In the genomic region with DNA sequence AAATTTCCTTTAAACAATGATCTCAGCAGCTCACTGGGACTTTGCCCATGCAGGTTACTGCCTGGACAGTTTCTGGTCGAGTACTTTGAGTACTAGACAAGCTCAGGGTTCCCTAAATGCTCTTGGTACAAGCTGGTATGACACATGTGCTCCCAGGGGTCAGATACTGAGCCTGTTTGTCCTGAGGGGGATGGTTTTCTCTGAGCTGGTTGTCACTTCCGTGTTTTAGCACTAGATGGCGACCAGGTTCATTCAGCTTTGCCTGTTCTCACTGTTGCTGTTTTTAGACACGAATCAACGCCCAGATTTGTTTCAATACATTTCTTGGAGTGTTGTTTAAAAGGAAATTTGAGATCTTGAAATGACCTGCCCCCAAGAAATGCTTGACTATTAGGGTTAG, we compare ENCODE assay signal across 9 mouse cellular contexts. TPM values are rescaled to one million over a fixed set of nuclear protein-coding genes. Genes with fewer than 3 reads are reported as not detected.
DNase-seq lines count a peak whose midpoint lies in the region.
"Had no signal": no experiment of that assay in that cellular context is flagged by ENCODE, and none has a peak within 500 bp of the region (broad histone marks: within the 10 kb centered on the region; RNA-seq: fewer than 3 reads in every experiment).

No protein-coding gene starts in this region.

- H3K4me3 ChIP-seq in embryonic facial prominence, embryonic 10.5 days, result no peak overlapping the region
- H3K4me3 ChIP-seq: limb, embryonic 15.5 days had no signal

- H3K27me3 ChIP-seq in embryonic facial prominence, embryonic 10.5 days (replicated peaks; ENCODE audit: low read depth, poor library complexity, severe bottlenecking), result no peaks in the 10 kb centered on the region
- H3K27me3 ChIP-seq: limb, embryonic 15.5 days had no signal

- 12% methylated on average over 5 of the region's 5 CpGs for WGBS in embryonic facial prominence, embryonic 10.5 days

- DNase-seq in adrenal gland, adult (ENCODE audit: inconsistent age in 2 of 2, low spot score in 1 of 2), result peak; percentile 45 to 82
- no peak for DNase-seq in adrenal gland, postnatal 4 days (ENCODE audit: low spot score in 2 of 2)
- DNase-seq in urinary bladder, postnatal 25 days (ENCODE audit: low spot score), result peak; percentile 26
- DNase-seq in urinary bladder, adult 18-20 months (ENCODE audit: low spot score in 2 of 2), result no peak
- DNase-seq in embryonic facial prominence, embryonic 10.5 days (ENCODE audit: low spot score), result peak; percentile 60
- peak; percentile 79 for DNase-seq in kidney, adult 9 months
- peak; percentile 25 to 40 for DNase-seq in lung, adult 18-20 months
- peak; percentile 42 for DNase-seq in right cerebral cortex, postnatal 14 days

- no peaks in the 10 kb centered on the region for H3K36me3 ChIP-seq in embryonic facial prominence, embryonic 10.5 days (replicated peaks)
- H3K36me3 ChIP-seq: limb, embryonic 15.5 days had no signal

- peaks cover 17% of the 10 kb centered on the region for H3K4me1 ChIP-seq in embryonic facial prominence, embryonic 10.5 days

- H3K9me3 ChIP-seq in embryonic facial prominence, embryonic 10.5 days, result no peaks in the 10 kb centered on the region
- H3K9me3 ChIP-seq: limb, embryonic 15.5 days had no signal

- H3K27ac ChIP-seq in embryonic facial prominence, embryonic 10.5 days (replicated peaks), result no peak overlapping the region
- H3K27ac ChIP-seq: limb, embryonic 15.5 days had no signal

RNA-seq across cellular contexts. Expression of gene Ergic2, which starts 2.6 kb away (rescaled TPM):
- total RNA-seq in adrenal gland, postnatal 4 days (2021), result 10 to 100 TPM; 92.5 to 93.5 TPM
- polyA plus RNA-seq in embryonic facial prominence, embryonic 10.5 days (2016; fragmentation: Nextera tagmentation; extraction: Ambion mirVana), result 186 and 191 TPM in 2 replicates

Comparison
In these comparisons a context has a peak if more than half of its experiments do, and no peak if none do; other contexts are left out.
1. DNase-seq: peak in adrenal gland, adult (2 of 2), urinary bladder, postnatal 25 days (single experiment), embryonic facial prominence, embryonic 10.5 days (single experiment), kidney, adult 9 months (single experiment), lung, adult 18-20 months (2 of 2) and right cerebral cortex, postnatal 14 days (single experiment); none in adrenal gland, postnatal 4 days (0 of 2) and urinary bladder, adult 18-20 months (0 of 2).